Mouse (Mus musculus): Measurements from ENCODE around the gene Strbp.

Strbp gene

DNA sequence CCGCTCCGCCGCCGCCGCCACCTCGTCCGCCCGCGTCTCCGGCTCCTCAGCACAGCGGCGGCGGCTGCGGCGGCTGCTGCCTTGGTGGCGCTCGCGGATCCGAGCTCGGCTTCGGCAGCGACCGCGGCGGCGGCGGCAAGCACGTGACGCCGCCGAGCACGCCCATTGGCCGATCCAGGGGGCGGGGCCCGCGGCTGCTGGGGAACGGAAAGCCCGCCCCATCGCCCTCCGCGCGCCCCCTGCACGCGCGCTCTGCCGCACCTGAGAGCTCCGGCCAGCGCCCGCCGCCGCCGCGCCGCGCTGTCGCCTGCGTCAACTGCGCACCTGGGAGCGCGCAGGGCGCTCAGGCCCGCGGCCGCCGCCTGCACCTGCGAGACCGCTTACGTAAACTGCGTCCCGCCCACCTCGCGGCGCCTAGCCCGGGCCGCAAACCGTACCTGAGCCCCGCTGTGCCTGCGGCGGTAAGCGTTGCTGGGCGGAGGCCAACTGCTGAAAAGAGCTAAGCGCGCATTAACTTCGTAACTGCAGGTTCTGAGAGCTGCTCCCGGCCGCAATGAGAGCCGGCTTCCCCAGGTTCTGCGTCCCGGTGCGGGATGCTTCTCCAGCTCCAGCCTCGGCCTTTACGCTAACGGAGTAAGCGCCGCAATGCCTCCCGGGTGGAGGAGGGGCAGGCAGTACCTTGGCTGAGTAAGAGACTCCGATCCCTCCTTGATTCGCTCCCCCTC lies at the start of gene Strbp:
TSS of gene Strbp (minus strand) at position 630 of the 725 bp plus-strand sequence.
- peak; percentile 97 for DNase-seq

DNA sequence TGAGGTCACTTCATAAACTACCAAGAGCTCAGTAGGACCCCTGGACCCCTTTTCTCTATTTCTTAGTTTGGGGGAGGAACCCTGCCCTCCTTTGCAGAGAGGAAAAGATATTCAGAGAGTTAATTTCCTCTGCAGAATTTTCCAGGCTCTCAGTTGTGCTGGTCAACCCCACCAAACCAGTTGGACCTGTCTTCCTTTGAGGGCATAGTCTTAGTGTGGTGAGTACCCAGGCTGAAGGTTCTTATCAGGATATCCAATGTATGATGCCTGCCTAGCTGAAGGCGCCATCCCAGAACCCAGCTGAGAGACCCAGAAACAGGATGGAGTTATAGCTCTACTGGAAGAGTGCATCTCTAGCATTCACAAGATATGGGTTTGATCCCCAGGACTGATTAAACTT lies 47.5 kb upstream of the Strbp start:
- no peak for DNase-seq

DNA sequence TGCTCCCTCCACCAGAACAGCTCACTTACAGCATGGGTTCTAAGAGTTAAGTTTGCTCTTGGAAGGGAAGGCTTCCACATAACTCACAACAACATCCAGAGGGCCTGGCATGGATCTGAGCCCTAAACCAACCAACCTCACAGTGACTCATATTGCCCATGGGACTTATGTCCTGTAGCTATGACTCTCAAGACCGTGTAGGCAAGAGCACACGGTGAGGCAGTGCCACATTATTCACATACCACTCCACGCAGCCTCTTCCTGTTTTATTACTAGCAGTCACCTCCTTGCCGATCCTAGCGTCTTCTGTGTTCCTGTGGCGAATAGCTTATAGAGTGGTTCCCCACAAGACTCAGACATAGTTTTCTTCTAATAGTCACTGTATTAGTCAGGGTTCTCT lies 45.7 kb upstream of the Strbp start:
- DNase-seq = no peak

DNA sequence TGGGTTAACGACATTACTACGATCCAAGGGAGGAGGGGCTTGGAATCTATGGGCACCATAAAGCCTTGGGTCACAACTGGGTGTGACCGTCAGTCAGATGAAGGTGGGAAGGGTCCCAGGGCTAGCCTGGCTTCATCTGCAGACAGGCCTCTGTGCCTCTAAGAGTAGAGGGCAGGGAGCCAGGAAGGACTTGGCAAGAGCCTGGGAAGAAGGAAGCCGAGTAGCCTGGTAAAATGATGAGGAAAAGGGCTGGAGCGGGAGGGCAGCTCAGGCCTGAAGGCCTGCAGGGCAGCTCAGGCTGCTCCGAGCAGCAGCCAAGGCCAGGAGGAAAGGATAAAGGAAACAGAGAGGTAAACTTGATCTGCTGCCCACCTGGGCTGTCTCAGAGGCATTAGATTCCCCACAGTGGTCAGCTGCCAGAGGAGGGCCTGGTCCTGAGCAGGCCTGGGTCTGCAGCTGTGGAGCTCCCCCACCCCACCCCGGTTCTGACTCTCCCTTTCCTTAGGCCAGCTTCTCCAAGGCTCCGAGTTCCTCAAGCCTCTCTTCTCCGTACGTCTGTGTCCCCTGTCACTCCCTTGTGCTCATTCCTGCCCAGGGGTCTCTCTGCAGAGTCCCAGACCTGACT lies 44.9 kb upstream of the Strbp start:
- peak; percentile 50 for DNase-seq

DNA sequence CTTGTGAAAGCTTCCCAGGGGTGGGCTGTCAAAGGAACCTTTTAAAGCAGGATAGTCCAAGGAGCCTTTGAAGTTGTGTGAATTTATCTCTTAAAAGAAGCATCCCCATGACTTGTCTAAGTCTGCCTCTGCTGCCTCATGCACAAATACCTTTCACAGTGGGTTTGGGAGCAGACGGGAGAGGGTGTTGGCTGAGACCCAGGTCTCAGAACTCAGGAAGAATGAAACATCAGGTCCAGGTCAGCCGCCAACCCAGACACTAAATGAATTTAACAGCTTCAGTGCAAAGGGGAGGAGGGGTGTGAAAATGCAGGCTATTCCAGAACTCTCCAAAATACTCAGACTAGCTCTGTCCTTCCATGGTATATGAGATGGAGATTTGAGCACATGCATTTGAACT lies 44.2 kb upstream of the Strbp start:
- DNase-seq = no peak

DNA sequence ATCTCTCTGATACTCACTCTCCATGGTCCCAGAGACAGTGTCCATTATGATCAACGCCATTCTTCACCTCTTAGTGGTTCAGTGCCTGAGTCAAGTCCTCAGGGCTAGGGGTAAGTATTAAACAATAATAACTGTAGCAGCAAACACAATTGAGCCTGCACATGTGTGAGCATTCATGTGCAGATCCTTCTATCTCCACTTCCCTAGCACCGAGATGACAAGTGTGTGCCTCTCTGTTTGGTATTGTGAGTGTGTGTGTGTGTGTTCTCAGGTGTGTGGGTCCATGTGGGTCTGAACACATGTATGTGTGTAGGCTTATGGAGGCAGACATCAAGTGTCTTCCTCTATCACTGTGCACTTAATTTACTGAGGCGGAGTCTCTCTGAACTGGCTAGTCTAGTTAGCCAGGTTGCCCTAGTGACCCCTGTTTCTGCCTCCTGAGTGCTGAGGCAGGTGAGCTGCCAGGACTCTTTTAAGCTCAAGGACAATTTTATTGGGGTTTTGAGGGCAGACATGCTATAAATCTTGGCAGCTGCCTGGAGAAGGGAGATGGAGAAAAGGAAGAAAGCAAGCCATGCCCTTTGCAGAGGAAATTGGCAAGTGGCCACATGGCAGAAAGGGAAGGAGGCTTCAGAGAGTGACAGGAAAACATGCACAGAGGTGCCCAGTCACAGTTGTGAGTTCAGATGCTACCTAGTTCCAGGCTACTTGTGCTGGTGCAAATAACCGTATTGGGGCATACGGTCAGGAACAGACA lies 42.8 kb upstream of the Strbp start:
- DNase-seq = no peak

DNA sequence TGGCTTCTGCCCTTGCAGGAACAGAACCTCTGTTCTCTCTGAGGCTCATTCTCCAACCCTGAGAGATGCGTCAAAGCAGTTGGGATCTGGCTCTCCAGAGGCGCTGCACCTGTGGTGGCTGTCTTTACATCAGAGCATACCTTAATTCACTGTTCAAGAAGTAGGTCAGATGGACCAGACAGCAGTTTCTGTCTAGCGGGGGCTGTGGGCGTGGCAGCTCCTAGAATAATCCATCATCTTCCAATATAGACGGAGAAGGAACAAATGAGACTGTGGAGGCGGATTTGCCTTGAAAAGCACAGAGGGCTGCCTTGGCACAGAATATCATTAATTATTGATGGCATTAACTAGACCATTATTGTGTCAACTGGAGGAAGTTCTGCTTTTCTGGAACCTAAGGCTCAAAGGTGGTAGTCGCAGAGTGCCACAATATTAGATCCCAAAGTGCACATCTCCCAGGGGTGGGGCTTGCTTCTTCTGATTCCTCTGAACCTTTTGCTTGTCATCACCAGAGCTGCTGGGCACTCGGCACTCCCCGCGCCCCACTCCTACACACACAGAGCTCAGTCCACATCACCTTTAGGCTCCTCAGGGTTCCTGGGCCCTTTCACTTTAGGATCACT lies 41.2 kb upstream of the Strbp start:
- DNase-seq = no peak

DNA sequence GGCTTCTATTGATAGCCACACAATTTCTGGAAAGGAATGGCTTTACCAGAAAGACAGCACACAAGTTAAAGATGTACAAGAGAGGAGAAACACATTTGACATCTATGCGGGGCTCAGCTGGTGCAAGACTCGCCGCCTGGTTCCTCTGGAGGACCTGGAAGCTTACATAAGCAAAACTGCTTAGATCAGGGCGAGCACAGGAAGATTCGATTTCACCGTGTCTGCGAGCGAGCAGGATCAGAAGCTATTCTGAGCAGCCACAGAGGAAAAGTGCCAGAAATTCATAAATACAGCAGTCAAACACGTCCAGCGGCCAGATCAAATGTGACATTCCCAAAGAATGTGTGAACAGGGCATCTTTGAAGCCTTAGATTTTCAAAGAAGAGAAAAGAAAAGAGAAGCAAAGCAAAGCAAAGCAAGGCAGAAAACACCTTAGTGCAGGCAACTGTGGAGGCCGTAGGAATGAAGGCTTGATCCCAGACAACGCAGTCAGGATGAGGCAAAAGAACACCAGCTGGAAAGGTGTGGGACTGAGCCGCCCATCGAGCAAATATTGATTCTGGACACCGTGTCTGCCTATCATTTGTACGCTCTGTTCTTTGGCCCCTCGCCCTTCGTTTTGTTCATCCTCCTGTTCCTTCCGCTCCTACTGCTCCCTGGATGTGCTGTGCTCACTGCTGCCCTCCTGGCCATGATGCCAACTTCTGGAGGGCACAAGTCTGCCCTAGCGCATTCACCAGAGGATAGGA lies 38.3 kb upstream of the Strbp start:
- no peak for DNase-seq

DNA sequence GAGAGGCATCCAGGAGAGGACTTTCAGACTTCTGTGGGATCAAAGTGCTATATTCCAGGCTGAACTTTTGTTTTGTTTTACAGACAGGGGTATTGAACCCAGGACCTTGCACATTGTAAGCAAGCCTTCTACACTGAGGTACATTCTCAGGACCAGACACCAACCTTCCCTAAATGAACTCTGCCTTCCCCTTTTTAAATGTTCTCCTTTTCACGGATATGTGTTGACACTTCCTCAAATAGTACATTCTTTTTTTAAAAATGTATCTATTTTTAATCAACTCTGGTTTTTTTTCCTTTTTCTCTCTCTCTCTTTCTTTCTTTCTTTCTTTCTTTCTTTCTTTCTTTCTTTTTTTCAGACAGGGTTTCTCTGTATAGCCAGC lies 32.1 kb upstream of the Strbp start:
- no peak for DNase-seq

DNA sequence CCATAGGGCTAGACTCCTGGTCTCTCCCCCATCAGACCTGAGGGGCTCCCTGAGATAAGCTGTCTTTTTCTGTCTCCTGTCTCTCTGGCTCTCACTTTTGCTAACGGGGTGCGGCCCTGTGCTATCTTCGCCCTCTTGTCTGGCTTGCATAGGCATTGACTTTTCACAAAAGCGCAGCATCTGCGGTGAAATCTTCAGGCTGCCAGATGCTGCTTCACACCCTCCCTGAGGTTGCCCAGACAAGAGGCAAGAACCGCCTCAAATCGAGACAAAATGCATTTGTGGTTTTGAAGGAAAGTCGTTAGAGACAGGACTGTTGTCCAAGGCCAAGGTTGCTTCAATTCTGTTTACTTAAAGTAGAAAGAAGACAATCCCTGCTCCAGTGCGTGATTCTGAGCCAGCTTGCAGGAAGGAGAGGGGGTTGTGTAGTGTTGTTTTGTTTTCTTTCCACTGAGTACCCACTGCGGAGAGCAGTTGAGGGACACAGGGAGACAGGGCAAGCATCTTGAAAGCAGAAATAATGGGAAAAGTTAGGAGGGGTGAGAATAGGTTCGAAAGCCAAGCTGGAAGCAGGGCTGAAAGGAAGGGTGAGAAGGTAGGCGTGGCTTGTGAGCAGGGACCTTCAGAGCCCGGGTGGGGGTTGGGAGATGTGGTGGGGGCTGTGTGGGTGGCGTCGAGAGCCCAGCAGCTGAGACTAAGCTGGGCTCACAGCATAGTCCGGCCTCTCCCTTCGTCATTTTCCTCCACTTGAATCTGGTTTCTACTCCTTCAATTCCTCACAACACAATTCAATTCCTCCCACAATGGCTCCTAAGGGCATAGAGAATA lies 31.5 kb upstream of the Strbp start:
- DNase-seq = no peak

DNA sequence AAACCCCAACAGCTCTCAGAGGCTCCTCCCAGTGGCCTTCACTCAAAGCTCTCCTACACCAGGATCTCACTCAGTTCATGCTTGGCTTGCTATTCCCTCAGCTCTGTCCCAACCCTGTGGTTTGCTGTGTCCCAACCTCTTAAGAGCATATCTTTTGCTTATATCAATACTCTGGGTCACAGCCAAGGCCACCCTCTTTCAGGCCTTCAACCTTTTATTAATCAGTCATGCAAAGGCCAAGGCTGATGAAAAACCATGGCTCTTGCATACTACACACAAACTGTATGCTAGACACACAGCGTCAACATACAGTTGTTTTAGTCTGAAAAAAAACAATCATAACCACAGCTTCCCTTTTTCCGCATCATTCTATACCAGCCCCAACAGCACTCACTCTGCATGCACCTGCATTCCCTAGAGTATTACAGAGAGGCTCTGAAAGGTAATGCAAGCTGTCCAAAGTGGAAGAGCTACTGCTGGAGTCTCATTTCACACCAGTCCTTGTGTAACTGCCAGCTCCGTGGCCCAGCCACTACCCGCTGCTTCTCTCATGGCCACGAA lies 27.7 kb upstream of the Strbp start:
- DNase-seq = no peak

DNA sequence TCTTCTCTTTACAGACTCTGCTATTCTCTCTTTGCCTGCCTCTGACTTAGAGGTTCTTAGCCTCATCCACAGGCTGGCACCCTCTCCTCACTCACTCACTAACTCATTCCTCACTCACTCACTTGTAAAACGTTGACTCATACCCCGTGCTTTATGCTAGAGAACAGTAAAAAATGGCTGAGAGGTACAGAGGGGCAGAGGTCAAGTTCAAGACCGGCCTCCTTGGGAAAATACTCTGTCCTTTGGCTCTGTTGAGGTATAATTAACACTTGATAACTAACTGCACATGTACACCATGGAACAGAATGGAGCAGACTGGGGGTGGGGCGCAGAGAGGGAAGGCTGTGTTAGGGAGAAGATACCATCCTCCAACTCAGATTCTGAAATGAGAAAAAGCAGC lies 20.6 kb upstream of the Strbp start:
- DNase-seq = peak; percentile 61

DNA sequence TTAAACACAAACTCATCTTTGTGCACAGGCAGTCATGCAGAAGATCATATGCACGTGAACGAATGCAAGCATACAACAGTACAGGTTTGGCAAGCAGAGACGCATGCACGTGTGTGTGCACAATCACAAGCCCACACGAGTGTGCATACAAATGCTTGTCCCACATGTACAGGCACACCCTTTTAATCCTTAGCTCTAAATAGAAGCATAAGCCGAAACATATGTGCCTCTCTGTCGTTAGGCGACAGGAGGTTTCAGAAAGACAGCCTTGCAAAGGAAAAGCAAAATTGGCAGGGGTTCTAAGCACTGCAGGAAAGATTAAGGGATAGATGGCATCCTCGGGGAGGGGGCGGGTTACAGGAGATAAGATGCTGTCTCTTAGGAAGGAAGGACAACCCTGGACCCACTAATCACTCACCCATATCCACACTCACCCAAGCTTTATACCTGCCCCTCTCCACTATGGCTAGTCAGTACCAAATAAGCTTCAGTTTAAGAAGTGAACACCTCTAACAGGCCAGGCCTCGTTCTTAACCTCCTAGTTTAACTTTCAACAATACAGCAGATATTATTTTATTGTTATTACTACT lies 19.9 kb upstream of the Strbp start:
- DNase-seq = no peak

DNA sequence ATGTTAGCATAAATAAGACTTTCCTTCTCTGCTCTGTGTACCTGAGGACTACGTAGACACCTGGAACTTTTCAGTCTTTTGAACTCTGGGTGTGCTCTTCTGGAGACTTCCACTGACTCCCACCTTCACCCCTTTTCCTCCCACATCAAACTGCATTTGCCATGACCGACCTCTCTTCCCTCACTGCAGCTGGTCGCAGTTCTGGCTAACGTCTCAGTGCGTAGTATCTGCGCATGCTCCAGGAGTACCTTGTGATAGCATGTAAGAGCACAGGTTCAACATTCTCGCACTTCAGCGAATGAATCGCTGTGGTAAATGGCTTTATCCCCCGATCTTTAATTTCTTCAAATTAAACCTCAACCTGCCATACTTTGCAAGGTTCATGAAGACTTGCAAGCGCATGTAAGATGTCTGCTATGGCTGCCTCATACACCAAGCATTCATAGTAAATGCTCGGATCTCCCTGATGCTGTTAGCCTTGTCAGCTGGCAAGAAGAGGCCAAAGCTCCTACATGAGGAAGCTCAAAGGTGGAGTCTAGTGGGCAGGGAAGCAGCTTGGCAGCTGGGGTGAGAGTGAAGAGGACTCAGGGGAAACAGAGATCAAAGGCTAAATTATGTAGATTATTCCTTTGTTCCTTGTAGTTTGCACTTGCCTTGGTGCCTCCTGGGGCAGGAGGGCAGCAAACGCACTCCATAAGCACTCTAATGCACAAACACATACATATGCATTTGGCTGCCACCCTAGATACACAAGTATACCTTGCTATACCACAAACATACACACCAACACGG lies 19.2 kb upstream of the Strbp start:
- peak; percentile 45 for DNase-seq

DNA sequence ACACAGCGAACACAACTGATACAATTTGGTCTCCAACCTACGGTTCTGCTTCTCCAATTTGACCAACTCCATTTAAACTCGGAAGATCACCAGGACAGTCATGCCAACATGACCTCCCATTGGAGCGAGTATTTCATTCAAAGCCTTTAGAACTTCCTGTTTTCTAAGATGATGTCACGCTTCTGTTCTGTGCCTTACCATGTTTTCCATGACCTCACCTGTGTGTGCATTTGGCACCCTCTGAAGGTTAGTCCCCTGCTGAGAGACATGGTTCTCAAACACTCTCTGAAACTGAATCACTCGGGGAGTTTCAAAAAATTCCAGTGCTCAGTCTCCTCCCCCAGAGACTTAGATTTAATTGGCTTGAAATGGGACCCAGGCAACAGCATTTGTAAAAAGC lies 12.6 kb upstream of the Strbp start:
- DNase-seq = no peak

DNA sequence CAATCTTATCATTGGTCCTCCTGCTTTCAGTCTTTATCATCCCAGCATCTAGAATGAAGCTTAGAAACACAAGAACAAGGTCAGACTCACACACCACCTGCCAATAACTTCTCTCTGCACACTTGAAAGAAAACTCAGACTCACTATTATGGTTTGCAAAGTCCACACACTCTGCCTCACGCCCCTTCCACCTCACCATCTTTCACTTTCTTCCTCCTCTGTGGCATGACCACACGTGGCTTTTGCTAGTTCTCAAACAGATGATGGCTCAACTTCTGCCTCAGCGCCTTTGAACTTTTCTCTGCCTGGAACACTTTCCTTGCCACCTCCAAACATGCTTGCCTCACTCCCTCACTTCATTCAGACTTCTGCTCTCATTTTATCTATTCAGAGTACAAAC lies 11.7 kb upstream of the Strbp start:
- DNase-seq = no peak

DNA sequence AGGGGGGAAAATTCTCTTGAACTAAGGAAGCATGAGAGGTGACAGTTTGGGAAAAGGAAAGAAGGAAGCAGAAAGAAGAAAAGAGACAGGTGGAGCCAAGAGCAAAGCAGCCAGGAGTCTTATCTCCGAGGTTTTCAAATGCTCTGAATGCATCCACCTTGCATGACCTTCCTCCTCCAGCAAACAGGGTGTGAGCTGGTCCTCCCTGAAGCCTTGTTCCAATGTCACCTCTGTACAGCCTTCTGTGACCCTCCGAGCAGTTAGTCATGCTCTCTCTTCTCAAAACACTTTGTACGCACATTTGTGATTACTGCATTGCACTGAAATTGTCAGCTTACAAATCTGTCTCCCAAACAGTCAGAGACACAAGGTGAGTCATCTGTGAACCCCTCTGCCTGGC lies 9.4 kb upstream of the Strbp start:
- DNase-seq = no peak

DNA sequence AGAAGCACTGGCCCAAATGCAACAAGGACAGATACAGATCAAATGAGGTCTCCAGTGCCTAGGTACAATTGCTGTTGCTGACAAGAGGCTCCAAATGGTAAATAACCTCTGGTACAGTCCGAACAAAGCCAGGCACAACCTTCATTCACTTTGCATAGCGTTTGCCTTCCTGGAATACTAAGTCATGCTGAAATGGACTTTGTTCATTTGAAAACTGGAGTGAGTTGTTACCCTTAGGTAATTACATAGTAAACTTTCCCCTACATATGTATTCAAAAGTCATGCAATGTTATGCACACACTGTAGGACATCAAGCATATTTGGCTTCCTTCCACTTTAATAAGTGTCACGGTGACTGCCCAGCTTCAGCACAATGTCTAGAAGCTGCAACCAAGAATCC lies 5.2 kb upstream of the Strbp start:
- DNase-seq = peak; percentile 34

DNA sequence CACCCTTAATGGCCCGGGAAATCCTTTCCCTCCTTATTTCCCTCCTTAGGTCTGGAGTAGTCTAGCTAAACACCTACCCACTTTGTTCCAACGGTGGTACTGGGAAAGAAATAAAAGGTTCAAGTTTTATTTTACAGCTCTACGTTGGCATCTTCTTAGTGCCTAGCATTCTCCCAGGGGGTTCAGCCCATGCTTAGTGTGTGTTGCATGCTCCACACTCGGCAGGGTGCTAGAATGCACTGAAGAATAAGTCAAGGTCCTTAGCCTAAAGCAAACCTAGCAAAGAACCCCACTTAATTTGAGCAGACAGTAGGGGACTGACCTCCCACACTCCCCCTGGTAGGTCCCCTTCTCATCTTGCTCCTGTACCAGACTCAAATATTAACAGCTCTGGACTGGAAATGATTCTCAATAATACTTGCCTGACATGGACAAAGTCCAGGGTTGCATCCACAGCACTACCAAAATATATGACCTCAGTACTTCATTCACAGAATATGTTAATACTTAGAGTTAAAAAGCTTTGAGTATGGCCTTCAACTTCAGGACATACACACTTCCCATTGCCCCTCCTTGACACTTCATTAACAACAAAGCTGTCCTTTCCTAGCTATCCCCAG lies 592 bp upstream of the Strbp start:
- peak; percentile 16 for DNase-seq
